Mouse (Mus musculus) cerebellum, adult 9-10 months (tissue): ENCODE measurements at regions not wholly inside any gene's neighbourhood (a gene's known extent, or its start where the extent isn't known, plus 50 kb on each side); places are given as distances from the start of the nearest gene placed in this dataset.
A peak's percentile ranks its signal among the peaks of the same experiment; 100 is the strongest.

ENCODE experiments used
- DNase-seq: peaks from one replicate; pipeline ENCODE4 v3.0.0; 2022

- no peak for DNase-seq
Measured at GRCm38 (mm10) chr7:137888731-137889130, 451.3 kb downstream of the Glrx3 start.

DNA sequence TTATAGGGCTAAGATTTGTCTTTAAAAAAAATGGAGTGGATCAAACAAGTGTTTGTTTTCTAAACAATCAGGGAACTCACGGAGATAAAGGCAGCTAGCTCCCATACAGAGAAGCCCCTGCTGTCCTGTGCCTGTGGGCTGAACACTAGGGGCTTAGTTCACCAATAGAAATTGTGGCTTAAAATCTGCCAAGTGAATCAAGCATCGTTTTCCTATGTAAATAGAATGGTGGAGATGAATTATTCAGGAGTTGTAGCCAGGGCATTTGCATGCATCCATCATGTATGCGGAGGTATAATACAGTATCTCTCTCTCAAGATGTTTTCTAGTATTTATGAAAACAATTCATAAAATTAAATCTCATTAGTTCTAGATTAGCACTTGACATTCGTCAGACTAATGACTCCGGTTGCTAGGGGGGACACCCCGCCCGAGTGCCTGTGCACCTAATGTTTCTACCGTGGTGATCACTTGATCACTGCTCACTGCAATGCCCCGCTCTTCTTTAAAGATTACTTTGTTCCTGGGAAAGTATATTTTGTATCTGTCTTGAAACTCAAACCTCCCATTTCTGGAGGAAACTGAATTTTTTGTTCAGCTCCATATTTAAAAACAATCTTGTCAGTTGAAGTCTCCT is 469.1 kb downstream of the Glrx3 start:
- no peak for DNase-seq

- DNase-seq: no peak
Measured at GRCm38 (mm10) chr7:137909456-137909855, 472.0 kb downstream of the Glrx3 start.

DNA sequence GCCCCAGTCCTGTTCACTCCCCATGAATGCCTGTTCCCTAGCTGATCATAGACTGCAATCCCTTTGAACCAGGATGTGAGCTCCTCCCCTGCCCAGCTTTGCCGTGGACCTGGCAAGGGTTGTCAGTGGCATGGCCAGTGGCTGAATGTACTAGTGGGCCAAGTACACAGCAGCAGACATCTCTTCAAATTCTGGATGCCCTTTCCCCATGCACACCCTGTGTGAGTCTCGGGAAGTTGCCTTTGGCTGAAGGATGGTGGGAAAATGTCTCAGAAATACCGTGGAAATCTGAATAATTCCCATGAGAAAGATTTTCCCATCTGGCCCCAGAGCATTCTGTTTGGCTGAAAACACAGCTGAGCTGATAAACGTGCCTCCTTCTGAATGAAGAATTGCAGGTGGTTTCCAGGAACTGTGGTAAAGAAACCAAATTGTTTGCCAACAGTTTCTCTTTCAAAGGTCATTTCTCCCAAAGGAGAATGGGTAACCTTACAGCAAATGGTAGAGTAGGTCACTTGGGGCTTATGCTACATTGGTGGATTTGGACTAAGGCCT is 476.2 kb downstream of the Glrx3 start:
- DNase-seq: no peak

DNA sequence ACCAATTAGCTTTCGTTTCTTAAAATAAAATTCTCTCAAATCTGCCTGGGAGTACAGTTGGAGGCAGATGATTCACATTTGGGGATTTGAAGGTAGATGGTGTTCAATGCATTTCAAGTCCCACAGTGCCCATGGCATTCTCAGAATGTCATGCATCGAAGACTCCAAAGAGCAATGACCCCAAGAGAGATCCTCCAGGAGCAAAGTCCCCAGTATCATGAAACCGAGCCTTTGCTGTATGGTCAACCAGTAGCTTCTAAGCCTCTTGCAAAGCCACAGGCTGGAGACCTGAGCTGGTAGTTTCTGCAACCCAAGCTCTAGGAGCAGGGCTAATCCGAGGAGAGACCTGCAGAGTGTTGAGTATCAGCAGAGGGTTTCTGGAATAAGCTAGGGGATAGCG is 477.1 kb downstream of the Glrx3 start:
- DNase-seq: no peak

DNA sequence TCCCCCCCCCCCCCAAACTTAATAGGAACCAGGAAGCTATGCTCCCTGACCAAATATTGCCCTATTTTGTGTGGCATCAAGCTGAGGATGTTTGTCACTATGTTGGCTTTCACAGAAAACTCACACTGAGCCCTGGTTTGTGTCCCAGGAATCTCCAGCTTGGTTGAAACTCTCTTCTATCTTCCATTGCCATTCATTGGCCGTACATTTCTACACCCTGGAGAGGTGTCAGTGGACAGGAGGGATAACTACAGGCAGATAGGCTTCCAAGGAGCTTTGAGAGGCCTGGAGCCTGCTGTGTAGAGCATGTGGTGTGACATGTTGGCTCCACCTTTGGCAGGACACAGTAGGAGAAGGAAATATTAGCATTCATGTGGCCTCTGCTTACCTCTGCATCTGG is 478.9 kb downstream of the Glrx3 start:
- peak; percentile 50 for DNase-seq

DNA sequence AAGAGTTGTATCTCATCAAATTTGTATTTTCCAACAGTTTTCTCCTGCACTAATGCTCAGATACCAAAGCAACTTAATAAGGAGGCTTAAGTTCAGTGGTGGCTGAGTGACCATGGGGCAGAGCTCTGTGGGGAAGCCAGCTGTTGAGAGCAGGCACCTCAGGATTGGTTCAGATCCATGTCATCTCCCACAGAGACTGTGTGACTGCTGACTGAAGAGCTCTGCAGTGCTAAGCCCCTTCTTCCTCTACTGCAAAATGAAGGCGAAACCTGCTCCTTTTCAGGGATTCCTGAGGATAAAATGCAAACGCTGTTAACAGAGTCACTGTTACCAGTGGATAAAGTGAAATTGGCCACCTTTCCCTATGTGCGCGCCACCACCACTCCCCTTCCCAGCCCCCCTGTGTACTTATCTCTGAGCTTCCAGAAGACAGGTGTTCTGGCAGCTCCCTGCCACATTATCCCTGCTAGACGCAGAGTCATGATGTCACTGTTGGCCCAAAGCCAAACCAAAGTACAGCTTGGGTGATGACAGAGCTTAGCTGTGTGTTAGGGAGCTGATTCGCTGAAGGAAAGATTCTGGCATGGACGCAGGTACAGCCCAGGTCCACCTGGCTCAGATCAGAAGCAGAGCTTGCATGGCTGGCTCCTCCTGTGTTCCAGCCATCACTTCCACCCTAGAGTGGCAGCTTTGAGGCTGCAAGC is 472.9 kb downstream of the Tcerg1l start:
- peak; percentile 35 for DNase-seq

DNA sequence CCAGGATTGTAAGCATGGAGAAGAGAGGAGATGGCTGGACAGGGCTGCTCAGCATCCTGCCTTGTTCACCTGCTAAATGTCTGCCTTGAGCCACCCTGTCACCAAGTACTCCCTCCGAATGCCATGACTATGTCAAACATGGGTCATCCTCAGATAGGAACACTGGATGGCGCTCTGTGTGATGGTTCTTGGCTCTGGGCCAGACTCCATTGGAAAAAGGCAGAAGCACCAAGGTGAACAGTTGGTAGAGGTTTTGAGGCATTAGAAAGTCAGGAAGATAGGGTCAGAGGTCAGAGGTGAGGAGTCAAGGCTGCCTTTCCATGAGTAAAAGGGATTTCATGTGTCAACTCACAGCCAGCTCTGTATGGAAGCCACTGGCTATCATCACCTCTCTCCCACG is 471.9 kb downstream of the Tcerg1l start:
- no peak for DNase-seq

DNA sequence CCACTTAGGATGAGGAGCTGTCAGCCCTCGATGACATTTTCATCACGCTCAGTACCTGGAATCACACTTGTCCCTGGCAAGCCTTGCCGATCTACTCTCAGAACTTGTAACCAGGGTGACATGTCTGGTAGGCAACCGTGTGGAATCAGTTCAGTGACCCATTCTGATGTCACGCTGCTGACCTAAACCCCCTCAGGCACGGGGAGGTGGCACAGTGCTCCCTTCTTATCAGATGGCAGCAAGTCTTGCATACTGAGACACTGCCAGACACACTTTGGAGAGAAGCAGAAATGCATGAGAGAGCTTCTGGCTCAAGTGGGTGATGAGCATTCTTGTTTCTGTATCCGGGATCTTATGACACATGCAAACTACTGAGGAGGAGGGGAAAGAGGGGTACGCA is 470.2 kb downstream of the Tcerg1l start:
- no peak for DNase-seq

DNA sequence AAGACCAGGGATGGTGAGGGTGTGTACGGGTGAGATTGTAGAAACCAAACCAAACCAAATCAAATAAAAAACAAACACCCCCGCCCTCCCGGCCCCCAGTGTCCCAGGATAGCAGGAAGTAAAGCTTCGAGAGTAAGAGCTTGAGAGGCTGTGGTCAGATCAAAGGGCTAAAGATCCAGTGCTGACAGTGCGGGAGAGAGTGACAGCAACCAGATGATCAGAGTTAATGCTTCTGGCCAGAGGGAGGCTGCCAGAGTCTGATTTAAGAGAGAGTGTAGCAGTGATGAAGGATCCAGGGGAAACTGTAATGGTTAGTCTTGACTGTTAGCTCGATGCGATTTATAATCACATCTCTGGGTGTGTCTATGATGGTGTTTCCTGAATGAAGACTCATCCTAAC is 467.3 kb downstream of the Tcerg1l start:
- no peak for DNase-seq

DNA sequence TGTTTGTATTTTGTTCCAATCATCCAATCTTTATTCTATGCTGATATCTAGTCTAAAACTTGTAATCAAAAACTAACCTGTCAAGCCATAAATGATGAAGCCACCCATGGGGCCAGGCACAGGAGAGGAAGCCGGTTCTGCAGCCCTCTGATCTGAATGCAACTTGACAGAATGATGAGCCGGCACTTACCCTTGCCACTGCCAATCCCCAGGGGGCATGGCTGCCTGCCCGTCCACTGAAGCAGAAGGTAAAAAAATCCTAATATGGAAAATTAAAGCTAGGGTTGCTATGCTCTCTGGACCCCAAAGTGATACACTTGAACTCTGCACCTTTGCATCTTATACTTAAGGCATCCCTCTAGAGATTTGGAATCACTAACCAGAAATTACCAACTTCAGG is 461.6 kb downstream of the Tcerg1l start:
- DNase-seq: no peak

DNA sequence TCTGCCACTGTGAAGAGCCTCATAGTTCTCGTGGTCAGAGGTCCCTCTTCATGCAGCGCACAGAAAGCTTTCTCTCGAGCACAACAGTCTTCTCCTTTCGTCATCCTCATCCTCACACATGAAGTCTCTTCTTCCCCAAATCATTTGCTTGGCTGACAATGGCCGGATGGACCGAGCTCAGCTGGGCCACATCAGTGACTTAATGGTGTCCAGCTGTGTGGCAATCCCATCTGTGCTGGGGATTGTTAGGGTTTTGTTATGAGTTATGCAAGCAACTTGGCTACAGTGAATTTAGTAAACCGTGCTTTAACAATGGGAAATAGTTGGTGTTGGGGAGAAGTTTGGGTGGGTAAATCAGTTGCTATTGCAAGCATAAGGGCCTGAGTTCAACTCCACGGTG is 458.4 kb downstream of the Tcerg1l start:
- DNase-seq: no peak

GRCm38 (mm10) chr7:137940084-137940483 is 457.4 kb downstream of the Tcerg1l start:
- no peak for DNase-seq

DNA sequence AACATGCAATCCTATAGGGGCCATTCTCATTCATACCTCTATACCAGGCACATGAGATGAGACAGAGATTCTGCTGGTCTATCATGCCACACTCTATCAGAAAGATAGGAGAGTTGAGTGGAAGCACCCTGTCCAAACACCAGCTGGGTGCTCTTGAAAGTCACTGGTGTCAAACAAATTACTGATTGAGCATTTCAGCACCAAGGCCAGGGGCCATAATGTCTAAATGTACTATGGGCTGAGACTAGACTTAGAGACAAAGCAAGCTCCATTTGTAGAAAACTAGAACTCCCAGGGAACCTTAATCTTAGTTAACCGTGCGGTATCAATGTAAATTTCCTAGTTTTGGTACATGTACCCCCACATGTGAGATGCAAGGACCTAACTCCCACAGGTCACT is 452.5 kb downstream of the Tcerg1l start:
- DNase-seq: no peak

- no peak for DNase-seq
Measured at GRCm38 (mm10) chr7:137947424-137947823, 450.1 kb downstream of the Tcerg1l start.

DNA sequence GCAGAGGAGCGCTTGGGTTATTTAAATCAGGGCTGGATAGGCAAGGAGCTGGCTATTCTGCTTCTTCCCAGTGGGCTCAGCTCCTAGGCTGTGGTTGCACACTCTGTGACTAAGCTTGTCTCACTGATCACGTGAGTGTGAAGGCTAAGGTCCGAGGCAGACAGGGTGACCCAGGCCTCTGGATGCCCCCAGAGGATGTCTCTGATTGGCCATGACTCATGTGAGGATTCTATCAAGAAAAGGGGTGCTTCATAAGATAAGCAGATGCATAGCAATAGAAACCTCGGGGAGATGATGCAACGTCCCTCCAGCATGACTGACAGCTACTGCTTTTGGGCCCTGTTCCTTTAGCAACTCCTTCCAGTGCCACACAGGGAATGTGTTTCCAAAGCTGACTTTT is 440.2 kb downstream of the Tcerg1l start:
- DNase-seq: no peak

DNA sequence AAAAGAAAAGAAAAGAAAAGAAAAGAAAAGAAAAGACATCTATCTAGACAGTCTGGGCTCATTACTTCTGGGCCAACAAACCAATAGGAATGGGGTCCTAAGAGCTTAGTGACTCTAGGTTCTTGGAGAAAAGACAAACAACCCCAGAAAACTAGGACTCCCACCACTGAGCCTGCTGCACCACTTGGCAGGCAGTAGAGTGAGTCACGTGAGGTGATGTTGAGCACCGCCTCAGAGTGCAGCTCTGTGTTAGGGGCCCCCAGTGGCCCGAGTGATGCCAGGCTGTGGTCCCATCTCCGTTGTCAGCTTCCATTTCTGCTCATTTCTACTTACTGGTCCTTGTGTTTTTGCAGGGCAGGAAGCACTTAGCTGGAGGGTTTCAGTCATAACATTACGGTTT is 439.7 kb downstream of the Tcerg1l start:
- no peak for DNase-seq

- DNase-seq: peak; percentile 51
Measured at GRCm38 (mm10) chr7:137963470-137964095, 433.9 kb downstream of the Tcerg1l start.

DNA sequence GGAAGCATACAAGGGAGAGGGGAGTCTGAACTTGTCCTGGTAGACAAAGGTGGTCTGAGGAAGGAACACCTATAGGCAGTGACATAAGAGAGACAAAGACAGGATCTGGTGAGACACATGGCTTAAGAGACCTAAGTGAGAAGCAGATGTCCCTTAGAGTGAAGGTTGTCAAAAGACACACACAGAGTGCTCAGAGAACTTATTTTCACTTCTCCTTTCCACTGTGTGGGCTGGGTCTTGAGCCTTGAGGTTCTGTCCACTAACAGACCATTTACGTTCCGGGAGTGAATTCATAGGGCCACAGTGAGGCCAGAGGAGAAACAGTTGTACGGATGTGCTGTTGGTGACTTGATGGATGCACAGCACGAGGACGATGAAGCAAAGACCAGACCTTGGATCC is 422.8 kb downstream of the Tcerg1l start:
- no peak for DNase-seq

- DNase-seq: no peak
Measured at GRCm38 (mm10) chr7:137977527-137977926, 420.0 kb downstream of the Tcerg1l start.

- no peak for DNase-seq
Measured at GRCm38 (mm10) chr7:137979361-137979760, 418.2 kb downstream of the Tcerg1l start.

DNA sequence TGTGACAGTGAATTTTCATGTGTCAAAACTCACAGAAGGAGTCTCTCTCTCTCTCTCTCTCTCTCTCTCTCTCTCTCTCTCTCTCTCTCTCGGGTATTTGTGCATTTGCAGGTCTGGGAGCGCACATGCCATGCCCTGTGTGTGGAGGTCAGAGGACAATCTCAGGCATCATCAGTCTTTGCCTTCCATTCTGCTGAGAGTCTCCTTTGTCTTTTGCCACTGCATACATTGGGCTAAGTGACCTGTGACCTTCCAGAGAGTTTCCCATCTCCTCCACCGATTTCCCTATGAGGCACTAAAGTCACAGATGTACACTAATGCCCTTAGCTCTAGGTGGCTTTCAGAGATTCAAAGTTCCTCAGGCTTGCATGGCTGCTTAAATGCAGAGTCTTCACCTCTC is 391.7 kb downstream of the Tcerg1l start:
- DNase-seq: no peak

DNA sequence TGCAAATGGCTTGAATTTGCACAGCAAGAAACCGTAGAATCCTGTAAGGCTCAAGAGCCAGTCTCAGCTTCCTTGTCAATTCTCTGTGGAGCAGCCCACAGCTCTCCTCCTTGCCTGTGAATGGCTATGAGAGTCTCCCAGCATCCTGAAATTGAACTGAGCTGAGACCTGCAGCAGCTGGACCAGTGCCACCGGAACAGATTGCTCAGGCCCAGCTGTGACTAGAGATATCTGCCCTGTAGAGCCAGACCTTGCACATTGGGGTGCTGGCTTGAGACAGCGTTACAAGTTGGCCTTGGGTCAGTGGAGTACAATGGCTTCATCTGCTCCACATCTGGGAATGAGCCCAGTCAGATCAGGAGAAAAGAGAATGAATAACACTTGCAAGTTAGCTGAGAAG is 390.6 kb downstream of the Tcerg1l start:
- peak; percentile 11 for DNase-seq

- no peak for DNase-seq
Measured at GRCm38 (mm10) chr7:138008601-138009000, 388.9 kb downstream of the Tcerg1l start.
